Mouse (Mus musculus) MEL (cell line): ENCODE results near the gene Cyb5d1. TPM values are rescaled to one million over a fixed set of nuclear protein-coding genes. Genes with fewer than 3 reads are reported as not detected.

Experiments
- DNase-seq: peaks from one replicate; pipeline ENCODE4 v3.0.0; 2011; ENCODE audit warnings: low read depth, low spot score
- H3K27ac ChIP-seq: 2 replicates; pipeline ENCODE4 v1.5.1; 2012; ENCODE audit warnings: low read depth, mild to moderate bottlenecking, control low read depth, low read length, moderate library complexity; ENCODE audit not compliant: control insufficient read depth
- H3K27me3 ChIP-seq, 2 experiments: fragments of 150-350 bp in 1 of 2; sonication (generic) in 1 of 2; 2 replicates each; pipeline ENCODE4 v1.6.1; 2012; ENCODE audit warnings: low read length in 2 of 2, mild to moderate bottlenecking in 2 of 2, improper control_type of control experiment in 1 of 2, moderate library complexity in 1 of 2; ENCODE audit not compliant: insufficient read depth in 2 of 2, control insufficient read depth in 1 of 2
- H3K36me3 ChIP-seq, 2 experiments: 2 replicates each; pipeline ENCODE4 v1.6.1; 2012 to 2014; ENCODE audit warnings: low read length in 2 of 2, improper control_type of control experiment in 1 of 2, inconsistent platforms in 1 of 2, mild to moderate bottlenecking in 1 of 2; ENCODE audit not compliant: insufficient read depth in 2 of 2, control insufficient read depth in 1 of 2
- H3K4me1 ChIP-seq, 2 experiments: fragments of 150-350 bp in 1 of 2; sonication (generic) in 1 of 2; 2 replicates each; pipeline ENCODE4 v1.6.1; 2012; ENCODE audit warnings: low read length in 2 of 2, improper control_type of control experiment in 1 of 2, mild to moderate bottlenecking in 1 of 2; ENCODE audit not compliant: insufficient read depth in 2 of 2, control insufficient read depth in 1 of 2
- H3K4me3 ChIP-seq, 2 experiments: fragments of 150-350 bp in 1 of 2; sonication (generic) in 1 of 2; 2 replicates each; pipeline ENCODE4 v1.5.1; 2012; ENCODE audit warnings: low read depth in 2 of 2, low read length in 2 of 2, mild to moderate bottlenecking in 2 of 2, moderate library complexity in 2 of 2, control low read depth in 1 of 2, improper control_type of control experiment in 1 of 2; ENCODE audit not compliant: control insufficient read depth in 1 of 2, insufficient read depth in 1 of 2
- H3K79me2 ChIP-seq: 2 replicates; pipeline ENCODE4 v1.6.1; 2012; ENCODE audit warnings: mild to moderate bottlenecking, low read length, moderate library complexity; ENCODE audit not compliant: control insufficient read depth, poor library complexity, insufficient read depth
- H3K9ac ChIP-seq: 2 replicates; pipeline ENCODE4 v1.6.1; 2012; ENCODE audit warnings: low read depth, mild to moderate bottlenecking, control low read depth, low read length, moderate library complexity; ENCODE audit not compliant: control insufficient read depth, poor library complexity, severe bottlenecking
- H3K9me3 ChIP-seq: fragments of 150-350 bp; sonication (generic); replicated peaks from 2 replicates; pipeline ENCODE4 v1.6.1; 2012; ENCODE audit warnings: mild to moderate bottlenecking, low read length, improper control_type of control experiment, moderate library complexity; ENCODE audit not compliant: insufficient read depth
- BHLHE40 ChIP-seq: IDR thresholded peaks from 2 replicates; pipeline ENCODE4 v1.6.1; 2012; ENCODE audit warnings: low read depth, mild to moderate bottlenecking, inconsistent platforms, low read length, improper control_type of control experiment, borderline replicate concordance
- CHD1 ChIP-seq: IDR thresholded peaks from 2 replicates; pipeline ENCODE4 v1.6.1; 2012; ENCODE audit warnings: low read depth, mild to moderate bottlenecking, inconsistent platforms, low read length, improper control_type of control experiment
- CHD2 ChIP-seq: IDR thresholded peaks from 2 replicates; pipeline ENCODE4 v1.6.1; 2011; ENCODE audit warnings: low read length, improper control_type of control experiment
- CTCF ChIP-seq, 3 experiments: IDR thresholded peaks in 2 of 3; conservative IDR thresholded peaks in 1 of 3; 2 replicates each; pipeline ENCODE4 v1.5.1; 2011 to 2012; ENCODE audit warnings: low read length in 3 of 3, low read depth in 2 of 3, mild to moderate bottlenecking in 2 of 3, improper control_type of control experiment in 1 of 3, inconsistent platforms in 1 of 3, mixed read lengths in 1 of 3, moderate library complexity in 1 of 3; ENCODE audit not compliant: control insufficient read depth in 1 of 3, insufficient read depth in 1 of 3, poor library complexity in 1 of 3, severe bottlenecking in 1 of 3
- E2F4 ChIP-seq: IDR thresholded peaks from 2 replicates; pipeline ENCODE4 v1.6.1; 2011; ENCODE audit warnings: low read depth, low read length, improper control_type of control experiment, borderline replicate concordance
- ELF1 ChIP-seq: IDR thresholded peaks from 2 replicates; pipeline ENCODE4 v1.6.1; 2014; ENCODE audit warnings: low read depth, mild to moderate bottlenecking, inconsistent platforms, low read length, improper control_type of control experiment, moderate library complexity
- EP300 ChIP-seq, 2 experiments: IDR thresholded peaks; 2 replicates each; pipeline ENCODE4 v1.6.1; 2011; ENCODE audit warnings: improper control_type of control experiment in 2 of 2, low read length in 2 of 2, low read depth in 1 of 2, mild to moderate bottlenecking in 1 of 2
- ETS1 ChIP-seq: IDR thresholded peaks from 2 replicates; pipeline ENCODE4 v1.6.1; 2012; ENCODE audit warnings: low read depth, mild to moderate bottlenecking, inconsistent platforms, low read length, improper control_type of control experiment, moderate library complexity
- GABPA ChIP-seq: IDR thresholded peaks from 2 replicates; pipeline ENCODE4 v1.6.1; 2012; ENCODE audit warnings: low read depth, mild to moderate bottlenecking, inconsistent platforms, low read length, improper control_type of control experiment, moderate library complexity
- GATA1 ChIP-seq: IDR thresholded peaks from 2 replicates; pipeline ENCODE4 v1.6.1; 2011; ENCODE audit warnings: low read depth, low read length, improper control_type of control experiment
- HCFC1 ChIP-seq: IDR thresholded peaks from 2 replicates; pipeline ENCODE4 v1.6.1; 2012; ENCODE audit warnings: low read depth, mild to moderate bottlenecking, inconsistent platforms, low read length, improper control_type of control experiment, moderate library complexity
- JUND ChIP-seq: IDR thresholded peaks from 2 replicates; pipeline ENCODE4 v1.6.1; 2011; ENCODE audit warnings: low read depth, mild to moderate bottlenecking, improper control_type of control experiment, low read length
- KAT2A ChIP-seq: conservative IDR thresholded peaks from 2 replicates; pipeline ENCODE4 v1.6.1; 2012; ENCODE audit warnings: low read depth, low read length, improper control_type of control experiment, inconsistent platforms
- MAFK ChIP-seq: IDR thresholded peaks from 2 replicates; pipeline ENCODE4 v1.6.1; 2011; ENCODE audit warnings: low read depth, mild to moderate bottlenecking, low read length, improper control_type of control experiment, borderline replicate concordance
- MAX ChIP-seq: IDR thresholded peaks from 2 replicates; pipeline ENCODE4 v1.6.1; 2011; ENCODE audit warnings: low read length, improper control_type of control experiment
- MAZ ChIP-seq: IDR thresholded peaks from 2 replicates; pipeline ENCODE4 v1.6.1; 2012; ENCODE audit warnings: low read depth, mild to moderate bottlenecking, inconsistent platforms, low read length, improper control_type of control experiment
- MEF2A ChIP-seq: IDR thresholded peaks from 2 replicates; pipeline ENCODE4 v1.6.1; 2014; ENCODE audit warnings: low read depth, mild to moderate bottlenecking, inconsistent platforms, low read length, improper control_type of control experiment; ENCODE audit not compliant: poor library complexity, insufficient replicate concordance, severe bottlenecking; ENCODE audit errors: extremely low read depth
- MXI1 ChIP-seq: IDR thresholded peaks from 2 replicates; pipeline ENCODE4 v1.6.1; 2011; ENCODE audit warnings: mild to moderate bottlenecking, low read depth, low read length, improper control_type of control experiment
- MYC ChIP-seq: IDR thresholded peaks from 2 replicates; pipeline ENCODE4 v1.6.1; 2011; ENCODE audit warnings: low read depth, mild to moderate bottlenecking, low read length, improper control_type of control experiment, moderate library complexity
- NELFE ChIP-seq: IDR thresholded peaks from 2 replicates; pipeline ENCODE4 v1.6.1; 2011; ENCODE audit warnings: low read depth, low read length, improper control_type of control experiment
- POLR2A ChIP-seq, 2 experiments: IDR thresholded peaks; 2 replicates each; pipeline ENCODE4 v1.6.1; 2011 to 2012; ENCODE audit warnings: low read length in 2 of 2, mild to moderate bottlenecking in 2 of 2, control low read depth in 1 of 2, improper control_type of control experiment in 1 of 2, low read depth in 1 of 2, moderate library complexity in 1 of 2; ENCODE audit not compliant: control insufficient read depth in 1 of 2, insufficient read depth in 1 of 2, poor library complexity in 1 of 2
- POLR2AphosphoS2 ChIP-seq: IDR thresholded peaks from 2 replicates; pipeline ENCODE4 v1.6.1; 2011; ENCODE audit warnings: low read length, improper control_type of control experiment
- POLR2AphosphoS5 ChIP-seq: IDR thresholded peaks from 2 replicates; pipeline ENCODE4 v1.6.1; 2012; ENCODE audit warnings: low read depth, borderline replicate concordance, mild to moderate bottlenecking, inconsistent platforms, low read length, moderate library complexity, mixed read lengths
- RCOR1 ChIP-seq: IDR thresholded peaks from 2 replicates; pipeline ENCODE4 v1.6.1; 2012; ENCODE audit warnings: low read depth, mild to moderate bottlenecking, inconsistent platforms, low read length, improper control_type of control experiment
- SIN3A ChIP-seq: IDR thresholded peaks from 2 replicates; pipeline ENCODE4 v1.6.1; 2012; ENCODE audit warnings: low read length, improper control_type of control experiment, inconsistent platforms
- SMC3 ChIP-seq: IDR thresholded peaks from 2 replicates; pipeline ENCODE4 v1.6.1; 2011; ENCODE audit warnings: low read depth, low read length, improper control_type of control experiment
- TAL1 ChIP-seq: IDR thresholded peaks from 2 replicates; pipeline ENCODE4 v1.6.1; 2012; ENCODE audit warnings: mild to moderate bottlenecking, inconsistent platforms, low read length, moderate library complexity, mixed read lengths
- TBP ChIP-seq: IDR thresholded peaks from 2 replicates; pipeline ENCODE4 v1.8.0; 2011; ENCODE audit warnings: low read depth, low read length, improper control_type of control experiment
- TCF12 ChIP-seq: IDR thresholded peaks from 2 replicates; pipeline ENCODE4 v1.6.1; 2014; ENCODE audit warnings: low read depth, mild to moderate bottlenecking, inconsistent platforms, low read length, improper control_type of control experiment, moderate library complexity
- UBTF ChIP-seq: IDR thresholded peaks from 2 replicates; pipeline ENCODE4 v1.6.1; 2012; ENCODE audit warnings: low read depth, mild to moderate bottlenecking, inconsistent platforms, low read length, improper control_type of control experiment, moderate library complexity, borderline replicate concordance; ENCODE audit not compliant: insufficient read depth
- USF1 ChIP-seq: IDR thresholded peaks from 2 replicates; pipeline ENCODE4 v1.6.1; 2014; ENCODE audit warnings: low read depth, mild to moderate bottlenecking, inconsistent platforms, low read length, improper control_type of control experiment, moderate library complexity
- USF2 ChIP-seq, 2 experiments: IDR thresholded peaks; 2 replicates each; pipeline ENCODE4 v1.6.1; 2011 to 2012; ENCODE audit warnings: improper control_type of control experiment in 2 of 2, low read length in 2 of 2, borderline replicate concordance in 1 of 2, inconsistent platforms in 1 of 2, low read depth in 1 of 2, mild to moderate bottlenecking in 1 of 2; ENCODE audit not compliant: insufficient read depth in 1 of 2
- ZC3H11A ChIP-seq: IDR thresholded peaks from 2 replicates; pipeline ENCODE4 v1.6.1; 2012; ENCODE audit warnings: low read depth, mild to moderate bottlenecking, inconsistent platforms, low read length, improper control_type of control experiment
- ZKSCAN1 ChIP-seq: IDR thresholded peaks from 2 replicates; pipeline ENCODE4 v1.6.1; 2012; ENCODE audit warnings: low read depth, mild to moderate bottlenecking, inconsistent platforms, low read length, improper control_type of control experiment, moderate library complexity
- ZMIZ1 ChIP-seq: IDR thresholded peaks from 2 replicates; pipeline ENCODE4 v1.6.1; 2012; ENCODE audit warnings: low read depth, mild to moderate bottlenecking, inconsistent platforms, low read length, improper control_type of control experiment, moderate library complexity
- ZNF384 ChIP-seq: IDR thresholded peaks from 2 replicates; pipeline ENCODE4 v1.6.1; 2012; ENCODE audit warnings: low read depth, mild to moderate bottlenecking, inconsistent platforms, low read length, improper control_type of control experiment
- polyA plus RNA-seq, 2 experiments: library from polyadenylated mRNA; stranded (reverse) in 1 of 2; unstranded in 1 of 2; fragments of >175 nt in 1 of 2; fragments of >200 nt in 1 of 2; gene quantifications; 2 replicates each; pipeline versions ENCODE4 v1.2.1 to v1.2.4; 2012; ENCODE audit warnings: low replicate concordance in 2 of 2, low read depth in 1 of 2; ENCODE audit not compliant: insufficient read length in 2 of 2, insufficient read depth in 1 of 2, missing spikeins in 1 of 2
- total RNA-seq: library from RNA; depleted of rRNA; stranded (reverse); fragments of 300-350 nt; gene quantifications from 2 replicates; pipeline ENCODE4 v1.2.3, GENCODE M21; 2012

Gene Cyb5d1
- total and polyA plus RNA-seq, 3 experiments, result 21.3 to 39.6 TPM; not detected in 1

- Histone ChIP-seq H3K79me2 (peaks cover 68% of the 10 kb centered on the region), H3K27me3 (no peaks in the 10 kb centered on the region), H3K27ac (peak overlapping the region; percentile 91), H3K4me1 (peaks cover 17 to 38% of the 10 kb centered on the region in 2 experiments), H3K36me3 (peaks cover 0 to 29% of the 10 kb centered on the region in 2 experiments; a peak in 3 of 4 replicates), H3K9ac (peak overlapping the region; percentile 87), H3K4me3 (peak overlapping the region; percentile 62 to 79), H3K9me3 (no peaks in the 10 kb centered on the region)
- DNase-seq, result peak; percentile 91
- no peak for TF ChIP-seq GABPA
- peak; percentile 59 for TF ChIP-seq ETS1
- no peak; the same call in 1 of the 2 replicates for TF ChIP-seq KAT2A
- peak; percentile 87 for TF ChIP-seq MAX
- peak; percentile 69; the same call in 1 of the 2 replicates for TF ChIP-seq MYC
- TF ChIP-seq ELF1, result no peak
- TF ChIP-seq POLR2A (IDR thresholded peaks at IDR 0.05; ENCODE audit: control insufficient read depth in 1 of 2, insufficient read depth in 1 of 2, low read depth in 1 of 2, low read length in 2 of 2, poor library complexity in 1 of 2), result no peak; a peak in 1 of 4 replicates
- TF ChIP-seq ZC3H11A, result no peak
- peak; percentile 33; the same call in 1 of the 2 replicates for TF ChIP-seq BHLHE40
- TF ChIP-seq MEF2A, result no peak
- no peak; the same call in 1 of the 2 replicates for TF ChIP-seq NELFE
- no peak for TF ChIP-seq E2F4
- no peak for TF ChIP-seq POLR2AphosphoS2
- TF ChIP-seq POLR2AphosphoS5, result no peak
- peak; percentile 84 for TF ChIP-seq USF1
- TF ChIP-seq MXI1, result peak; percentile 93
- TF ChIP-seq CTCF (IDR thresholded peaks at IDR 0.05 in 2 of 3, conservative IDR thresholded peaks at IDR 0.05 in 1 of 3; ENCODE audit: control insufficient read depth in 1 of 3, insufficient read depth in 1 of 3, low read depth in 2 of 3, low read length in 3 of 3, poor library complexity in 1 of 3, severe bottlenecking in 1 of 3), result no peak
- TF ChIP-seq USF2 (IDR thresholded peaks at IDR 0.05; ENCODE audit: borderline replicate concordance in 1 of 2, insufficient read depth in 1 of 2, low read depth in 1 of 2, low read length in 2 of 2), result no peak
- peak; percentile 74; the same call in 1 of the 2 replicates for TF ChIP-seq UBTF
- TF ChIP-seq CHD1, result 0 out of 2 replicates have a peak, but pooled peaks have one; percentile 65
- no peak for TF ChIP-seq ZKSCAN1
- no peak for TF ChIP-seq JUND
- TF ChIP-seq SMC3, result 0 out of 2 replicates have a peak, but pooled peaks have one; percentile 3
- peak; percentile 53 for TF ChIP-seq GATA1
- no peak for TF ChIP-seq MAZ
- no peak; the same call in 1 of the 2 replicates for TF ChIP-seq TCF12
- peak in 1 of 2 experiments; percentile 44; a peak in 3 of 4 replicates for TF ChIP-seq EP300 (IDR thresholded peaks at IDR 0.05; ENCODE audit: low read depth in 1 of 2, low read length in 2 of 2)
- peak; percentile 26; the same call in 1 of the 2 replicates for TF ChIP-seq CHD2
- no peak; the same call in 1 of the 2 replicates for TF ChIP-seq HCFC1
- TF ChIP-seq TBP, result peak; percentile 83
- no peak for TF ChIP-seq ZNF384
- peak; percentile 89 for TF ChIP-seq SIN3A
- no peak for TF ChIP-seq ZMIZ1
- peak; percentile 26; the same call in 1 of the 2 replicates for TF ChIP-seq TAL1
- 0 out of 2 replicates have a peak, but pooled peaks have one; percentile 38 for TF ChIP-seq RCOR1
- no peak for TF ChIP-seq MAFK
Measured at GRCm38 (mm10) chr11:69411538-69412203, 16.2 kb upstream of the Cyb5d1 start.
